Mouse (Mus musculus) kidney, postnatal 0 days (tissue): ENCODE measurements around the gene Pxn. TPM values are rescaled to one million over a fixed set of nuclear protein-coding genes. Genes with fewer than 3 reads are reported as not detected.
"Not testable (repeated sequence)": the region's sequence is repeated elsewhere in the genome, so short reads cannot be mapped to it uniquely, and the experiment has no call there.

Source experiments
- ATAC-seq: fragments of 200-750 bp; cut with Nextera tagmentation; replicated peaks from 2 replicates; pipeline ENCODE4 v1.8.0; 2017; ENCODE audit warnings: low read depth, moderate number of reproducible peaks, moderate TSS enrichment, moderate library complexity; ENCODE audit not compliant: low FRiP score
- DNase-seq: peaks from one replicate; pipeline ENCODE4 v3.0.0-alpha.2; 2016; ENCODE audit warnings: low spot score
- H3K27ac ChIP-seq: fragments of 300-500 bp; sonication (generic); 2 replicates; pipeline ENCODE4 v1.5.1; 2014; ENCODE audit warnings: mild to moderate bottlenecking
- H3K27me3 ChIP-seq: fragments of 300-500 bp; sonication (generic); 2 replicates; pipeline ENCODE4 v1.6.1; 2014; ENCODE audit warnings: low read length, mixed read lengths; ENCODE audit not compliant: insufficient read depth
- H3K36me3 ChIP-seq: fragments of 300-500 bp; sonication (generic); 2 replicates; pipeline ENCODE4 v1.6.1; 2014; ENCODE audit warnings: low read length, mixed read lengths; ENCODE audit not compliant: insufficient read depth
- H3K4me1 ChIP-seq: fragments of 300-500 bp; sonication (generic); replicated peaks from 2 replicates; pipeline ENCODE4 v1.6.1; 2014; ENCODE audit warnings: antibody characterized with exemption, low read length, mixed read lengths; ENCODE audit not compliant: insufficient read depth
- H3K4me2 ChIP-seq: fragments of 300-500 bp; sonication (generic); 2 replicates; pipeline ENCODE4 v1.6.1; 2014; ENCODE audit warnings: mild to moderate bottlenecking, low read length, moderate library complexity, mixed read lengths
- H3K4me3 ChIP-seq: fragments of 300-500 bp; sonication (generic); replicated peaks from 2 replicates; pipeline ENCODE4 v1.5.1; 2014; ENCODE audit warnings: low read depth, low read length
- H3K9ac ChIP-seq: fragments of 300-500 bp; sonication (generic); 2 replicates; pipeline ENCODE4 v1.6.1; 2014; ENCODE audit warnings: low read depth, low read length
- H3K9me3 ChIP-seq: fragments of 300-500 bp; sonication (generic); replicated peaks from 2 replicates; pipeline ENCODE4 v1.6.1; 2016; ENCODE audit warnings: low read length, inconsistent platforms, mixed read lengths
- CTCF ChIP-seq: IDR thresholded peaks from 2 replicates; pipeline ENCODE4 v1.5.1; 2016; ENCODE audit warnings: antibody characterized with exemption, low read depth, mild to moderate bottlenecking, moderate library complexity
- WGBS: fragments of 180-500 bp; shearing (Covaris S2); extraction: QIAGEN DNeasy Blood & Tissue Kit; methylation state at CpG from one replicate; pipeline ENCODE4 v1.1.7; 2014; 5-methylcytosine and 5-hydroxymethylcytosine counted together
- polyA plus RNA-seq: library from polyadenylated mRNA; unstranded; fragments of >200 nt; fragmentation: Nextera tagmentation; extraction: Ambion mirVana; gene quantifications from 2 replicates; pipeline ENCODE4 v1.2.1, GENCODE M21; 2015

Gene Pxn
- polyA plus RNA-seq, 1 experiment from 2014 or later, result 48.3 TPM

DNA sequence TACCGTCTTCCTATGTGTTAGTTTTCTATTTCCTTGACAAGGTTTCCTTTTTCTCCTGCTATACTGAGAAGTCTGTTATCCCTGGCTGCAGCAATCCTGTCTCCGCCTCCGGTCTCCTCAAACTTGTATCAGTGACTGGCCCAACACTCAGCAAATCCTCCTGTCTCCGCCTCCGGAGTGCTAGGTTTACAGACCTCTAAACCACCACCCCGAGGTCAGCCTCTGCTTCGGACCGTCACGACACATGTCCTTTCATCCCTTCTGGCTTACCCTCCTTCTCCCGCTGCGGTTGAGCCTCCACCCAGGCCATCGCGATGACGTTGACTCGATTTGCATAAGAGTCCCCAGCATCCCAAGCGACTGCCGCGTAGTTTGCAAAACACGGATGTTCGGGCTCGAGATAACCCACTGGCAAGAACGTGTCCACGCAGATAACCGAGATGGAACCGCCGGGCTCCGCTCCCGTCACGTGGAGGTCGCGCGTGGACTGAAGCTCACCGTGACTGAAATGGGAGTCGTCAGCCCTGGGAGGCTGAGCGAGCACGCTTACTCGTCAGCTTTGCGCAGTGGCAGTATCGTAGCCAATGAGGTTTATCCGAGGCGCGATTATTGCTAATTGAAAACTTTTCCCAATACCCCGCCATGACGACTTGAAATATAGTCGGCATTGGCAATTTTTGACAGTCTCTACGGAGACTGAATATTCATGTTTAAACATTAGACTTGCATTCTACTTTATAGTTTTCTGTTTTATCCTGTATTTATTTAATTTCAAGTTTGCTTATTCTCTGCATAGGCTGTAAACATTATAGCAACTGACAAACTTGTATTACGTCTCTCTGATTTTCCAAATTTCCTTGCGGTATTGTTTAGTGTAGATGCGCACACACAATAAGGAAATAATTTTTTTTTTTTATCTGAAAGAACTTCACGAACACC, 16.5 kb upstream of the Pxn start:
- no peaks in the 10 kb centered on the region for H3K36me3 ChIP-seq
- H3K27ac ChIP-seq, result peak overlapping the region; percentile 100
- ATAC-seq (peak; percentile 84), DNase-seq (peak; percentile 93)
- H3K9ac ChIP-seq, result peak overlapping the region; percentile 83
- peaks cover 14% of the 10 kb centered on the region; the same call in 1 of the 2 replicates for H3K4me1 ChIP-seq
- TF ChIP-seq CTCF, result no peak
- no peaks in the 10 kb centered on the region for H3K9me3 ChIP-seq
- under 1% methylated on average over 50 of the region's 50 CpGs for WGBS
- H3K4me3 ChIP-seq, result peak overlapping the region; percentile 28
- H3K4me2 ChIP-seq, result peak overlapping the region; percentile 69
- H3K27me3 ChIP-seq, result no peaks in the 10 kb centered on the region

DNA sequence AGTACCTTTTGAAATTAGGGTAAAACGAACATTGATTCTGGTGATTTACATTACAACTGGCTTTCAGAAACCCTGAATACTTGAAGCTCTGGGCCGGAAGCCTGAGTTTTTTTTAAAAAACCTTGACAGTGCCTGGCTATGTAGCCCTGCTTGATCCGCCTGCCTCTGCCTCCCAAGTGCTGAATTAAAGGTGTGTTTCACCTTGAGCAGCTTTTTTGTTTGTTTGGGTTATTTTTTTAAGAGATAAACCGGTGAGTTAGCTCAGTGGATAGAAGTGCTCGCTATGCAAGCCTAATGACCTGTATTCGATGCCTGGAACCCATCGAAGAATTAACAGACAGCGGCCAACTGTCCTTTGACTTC, 15.9 kb upstream of the Pxn start:
- WGBS, result 10% methylated on average over 8 of the region's 8 CpGs
- Histone ChIP-seq H3K27ac (peak overlapping the region; percentile 57; the same call in 1 of the 2 replicates), H3K9me3 (no peaks in the 10 kb centered on the region), H3K36me3 (no peaks in the 10 kb centered on the region), H3K4me2 (peak overlapping the region; percentile 69), H3K4me3 (no peak overlapping the region), H3K9ac (no peak overlapping the region), H3K27me3 (no peaks in the 10 kb centered on the region), H3K4me1 (peaks cover 14% of the 10 kb centered on the region; the same call in 1 of the 2 replicates)
- no peak for TF ChIP-seq CTCF
- DNase-seq (no peak), ATAC-seq (no peak)

DNA sequence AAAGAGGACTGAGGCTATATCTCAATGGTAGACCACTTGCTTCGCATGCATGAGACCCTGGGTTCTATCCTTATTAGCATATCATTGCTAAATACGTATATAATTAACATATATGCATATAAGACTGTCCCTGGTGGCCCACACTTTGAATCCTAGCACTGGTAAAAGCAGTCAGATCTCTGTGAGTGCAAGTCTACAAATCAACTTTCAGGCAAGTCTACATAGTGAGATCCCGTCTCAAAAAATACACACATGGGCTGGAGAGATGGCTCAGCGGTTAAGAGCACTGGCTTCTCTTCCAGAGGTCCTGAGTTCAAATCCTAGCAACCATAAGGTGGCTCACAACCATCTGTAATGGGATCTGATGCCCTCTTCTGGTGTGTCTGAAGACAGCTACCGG, 15.4 kb upstream of the Pxn start:
- ATAC-seq (no peak), DNase-seq (no peak)
- Histone ChIP-seq H3K9ac (no peak overlapping the region), H3K9me3 (no peaks in the 10 kb centered on the region), H3K4me1 (peaks cover 14% of the 10 kb centered on the region; the same call in 1 of the 2 replicates), H3K4me3 (no peak overlapping the region), H3K36me3 (no peaks in the 10 kb centered on the region), H3K4me2 (peak overlapping the region; percentile 69), H3K27me3 (no peaks in the 10 kb centered on the region), H3K27ac (no peak overlapping the region)
- TF ChIP-seq CTCF, result peak; percentile 27; the same call in 1 of the 2 replicates
- 32% methylated on average over 5 of the region's 5 CpGs for whole genome bisulfite sequencing

DNA sequence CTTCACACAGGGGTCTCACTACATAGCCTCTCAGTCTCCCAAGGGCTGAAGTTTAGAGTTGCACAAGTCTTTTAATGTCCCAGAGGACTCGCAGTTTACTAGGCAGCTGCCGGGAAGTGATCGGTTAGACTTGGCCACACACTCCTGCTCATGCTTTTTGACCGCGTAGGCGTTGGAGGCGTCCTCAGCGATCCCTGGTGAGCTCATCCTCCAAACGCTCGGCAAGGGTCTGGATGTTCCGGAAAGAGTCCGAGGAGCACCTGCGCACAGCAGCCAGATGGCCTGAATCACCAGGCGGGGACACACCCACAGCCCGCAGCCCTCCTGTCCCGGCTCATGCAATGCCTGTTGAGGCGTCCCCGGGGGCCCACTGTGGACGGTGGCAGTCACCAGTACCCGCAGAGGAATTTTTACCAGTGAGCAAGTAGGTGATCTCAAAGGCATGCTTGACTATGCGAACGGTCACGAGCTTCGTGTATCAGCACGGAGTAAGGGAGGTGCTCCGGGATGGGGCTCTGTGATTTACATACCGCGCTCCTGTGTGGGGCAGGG, 14.6 kb upstream of the Pxn start:
- DNase-seq, result peak; percentile 70
- peaks cover 14% of the 10 kb centered on the region; the same call in 1 of the 2 replicates for H3K4me1 ChIP-seq
- peak overlapping the region; percentile 52 for H3K9ac ChIP-seq
- no peaks in the 10 kb centered on the region for H3K36me3 ChIP-seq
- H3K4me3 ChIP-seq, result peak overlapping the region; percentile 20; the same call in 1 of the 2 replicates
- peak; percentile 6; the same call in 1 of the 2 replicates for ATAC-seq
- H3K27me3 ChIP-seq, result no peaks in the 10 kb centered on the region
- H3K4me2 ChIP-seq, result peak overlapping the region; percentile 60
- H3K27ac ChIP-seq, result no peak overlapping the region
- no peak for TF ChIP-seq CTCF
- no peaks in the 10 kb centered on the region for H3K9me3 ChIP-seq
- under 1% methylated on average over 28 of the region's 28 CpGs for WGBS

DNA sequence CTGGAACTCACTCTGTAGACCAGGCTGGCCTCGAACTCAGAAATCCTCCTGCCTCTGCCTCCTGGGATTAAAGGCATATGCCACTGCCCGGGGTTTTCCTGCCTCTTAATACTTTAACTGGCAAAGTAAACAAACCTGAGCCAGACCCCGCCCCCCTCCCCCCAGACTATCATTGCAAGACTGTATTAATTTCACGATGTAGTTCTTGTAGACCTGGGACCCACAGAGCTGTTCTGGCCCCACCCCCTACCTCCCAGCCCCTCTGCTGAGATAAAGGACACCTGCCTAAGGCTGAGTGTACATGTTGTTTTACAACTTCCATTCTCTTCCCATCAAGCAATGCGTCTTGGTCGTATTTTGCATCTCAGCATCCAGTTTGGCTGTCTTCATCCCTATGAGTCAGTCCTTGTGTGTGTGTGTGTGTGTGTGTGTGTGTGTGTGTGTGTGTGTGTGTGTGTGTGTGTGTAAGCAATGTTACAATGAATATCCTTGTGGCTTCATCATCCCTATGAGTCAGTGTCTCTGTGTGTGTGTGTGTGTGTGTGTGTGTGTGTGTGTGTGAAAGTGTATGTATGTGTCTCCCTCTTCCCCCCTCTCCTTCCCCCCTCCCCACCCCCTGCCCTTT, 13.7 kb upstream of the Pxn start:
- TF ChIP-seq CTCF, result no peak
- 54% methylated on average over 6 of the region's 6 CpGs for WGBS
- H3K4me2 ChIP-seq, result no peak overlapping the region
- no peaks in the 10 kb centered on the region for H3K27me3 ChIP-seq
- H3K27ac ChIP-seq, result no peak overlapping the region
- DNase-seq (no peak), ATAC-seq (no peak)
- no peak overlapping the region for H3K9ac ChIP-seq
- H3K4me1 ChIP-seq, result peaks cover 14% of the 10 kb centered on the region; the same call in 1 of the 2 replicates
- no peak overlapping the region for H3K4me3 ChIP-seq
- H3K36me3 ChIP-seq, result no peaks in the 10 kb centered on the region
- H3K9me3 ChIP-seq, result no peaks in the 10 kb centered on the region

DNA sequence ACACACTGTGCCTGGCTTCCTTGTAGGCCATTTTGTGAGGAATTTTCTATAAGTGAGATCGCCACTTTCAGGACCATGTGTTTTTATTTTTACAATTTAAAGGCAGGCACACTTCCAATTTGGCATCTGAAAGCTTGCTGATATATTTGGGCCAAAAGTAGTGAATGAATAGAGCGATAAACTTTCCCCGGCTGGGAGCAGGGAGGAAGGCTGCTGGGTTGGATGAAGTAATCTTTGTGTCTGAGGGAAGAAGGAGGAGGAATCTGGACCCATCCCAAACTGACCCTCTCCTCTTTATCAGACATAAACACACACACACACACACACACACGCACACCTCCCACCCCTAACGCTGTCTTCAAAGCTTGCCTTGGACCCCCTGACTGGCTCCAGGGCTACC, 13.0 kb upstream of the Pxn start:
- H3K4me2 ChIP-seq, result no peak overlapping the region
- no peak overlapping the region for H3K9ac ChIP-seq
- H3K27me3 ChIP-seq, result no peaks in the 10 kb centered on the region
- H3K27ac ChIP-seq, result 0 out of 2 replicates have a peak overlapping the region, but pooled peaks have one; percentile 25
- ATAC-seq, result no peak
- H3K9me3 ChIP-seq, result no peaks in the 10 kb centered on the region
- H3K4me1 ChIP-seq, result peaks cover 14% of the 10 kb centered on the region; the same call in 1 of the 2 replicates
- no peak for TF ChIP-seq CTCF
- DNase-seq, result no peak
- H3K36me3 ChIP-seq, result no peaks in the 10 kb centered on the region
- H3K4me3 ChIP-seq, result no peak overlapping the region
- WGBS, result 48% methylated on average over 5 of the region's 5 CpGs

DNA sequence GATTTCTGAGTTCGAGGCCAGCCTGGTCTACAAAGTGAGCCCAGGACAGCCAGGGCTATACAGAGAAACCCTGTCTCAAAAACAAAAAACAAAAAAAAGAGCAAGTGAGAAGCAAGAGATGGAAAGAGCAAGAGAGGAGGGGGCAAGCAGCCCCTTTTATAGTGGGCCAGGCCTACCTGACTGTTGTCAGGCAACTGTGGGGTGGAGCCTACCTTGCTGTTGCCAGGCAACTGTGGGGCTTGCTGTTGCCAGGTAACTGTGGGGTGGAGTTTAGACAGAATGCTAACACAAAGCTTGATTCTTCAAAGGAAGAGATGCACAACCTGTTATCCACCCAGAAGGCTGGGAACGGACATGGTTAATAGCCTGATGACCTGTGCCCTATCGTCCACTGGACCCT, 10.9 kb upstream of the Pxn start:
- WGBS, result 85% methylated on average over 3 of the region's 3 CpGs
- not testable (repeated sequence) for H3K4me3 ChIP-seq, H3K27ac ChIP-seq, H3K36me3 ChIP-seq, H3K9ac ChIP-seq, H3K27me3 ChIP-seq, H3K4me2 ChIP-seq, H3K9me3 ChIP-seq, DNase-seq, ATAC-seq
- peaks cover 18% of the 10 kb centered on the region; the same call in 1 of the 2 replicates for H3K4me1 ChIP-seq
